Mouse (Mus musculus) MEL (cell line): ENCODE results near the gene Iqsec3. TPM values are rescaled to one million over a fixed set of nuclear protein-coding genes. Genes with fewer than 3 reads are reported as not detected.
"Not testable (repeated sequence)": the region's sequence is repeated elsewhere in the genome, so short reads cannot be mapped to it uniquely, and the experiment has no call there.

Experiments
- DNase-seq: peaks from one replicate; pipeline ENCODE4 v3.0.0; 2011; ENCODE audit warnings: low read depth, low spot score
- H3K27ac ChIP-seq: 2 replicates; pipeline ENCODE4 v1.5.1; 2012; ENCODE audit warnings: low read depth, mild to moderate bottlenecking, control low read depth, low read length, moderate library complexity; ENCODE audit not compliant: control insufficient read depth
- H3K27me3 ChIP-seq, 2 experiments: fragments of 150-350 bp in 1 of 2; sonication (generic) in 1 of 2; 2 replicates each; pipeline ENCODE4 v1.6.1; 2012; ENCODE audit warnings: low read length in 2 of 2, mild to moderate bottlenecking in 2 of 2, improper control_type of control experiment in 1 of 2, moderate library complexity in 1 of 2; ENCODE audit not compliant: insufficient read depth in 2 of 2, control insufficient read depth in 1 of 2
- H3K36me3 ChIP-seq, 2 experiments: 2 replicates each; pipeline ENCODE4 v1.6.1; 2012 to 2014; ENCODE audit warnings: low read length in 2 of 2, improper control_type of control experiment in 1 of 2, inconsistent platforms in 1 of 2, mild to moderate bottlenecking in 1 of 2; ENCODE audit not compliant: insufficient read depth in 2 of 2, control insufficient read depth in 1 of 2
- H3K4me1 ChIP-seq, 2 experiments: fragments of 150-350 bp in 1 of 2; sonication (generic) in 1 of 2; 2 replicates each; pipeline ENCODE4 v1.6.1; 2012; ENCODE audit warnings: low read length in 2 of 2, improper control_type of control experiment in 1 of 2, mild to moderate bottlenecking in 1 of 2; ENCODE audit not compliant: insufficient read depth in 2 of 2, control insufficient read depth in 1 of 2
- H3K4me3 ChIP-seq, 2 experiments: fragments of 150-350 bp in 1 of 2; sonication (generic) in 1 of 2; 2 replicates each; pipeline ENCODE4 v1.5.1; 2012; ENCODE audit warnings: low read depth in 2 of 2, low read length in 2 of 2, mild to moderate bottlenecking in 2 of 2, moderate library complexity in 2 of 2, control low read depth in 1 of 2, improper control_type of control experiment in 1 of 2; ENCODE audit not compliant: control insufficient read depth in 1 of 2, insufficient read depth in 1 of 2
- H3K79me2 ChIP-seq: 2 replicates; pipeline ENCODE4 v1.6.1; 2012; ENCODE audit warnings: mild to moderate bottlenecking, low read length, moderate library complexity; ENCODE audit not compliant: control insufficient read depth, poor library complexity, insufficient read depth
- H3K9ac ChIP-seq: 2 replicates; pipeline ENCODE4 v1.6.1; 2012; ENCODE audit warnings: low read depth, mild to moderate bottlenecking, control low read depth, low read length, moderate library complexity; ENCODE audit not compliant: control insufficient read depth, poor library complexity, severe bottlenecking
- H3K9me3 ChIP-seq: fragments of 150-350 bp; sonication (generic); replicated peaks from 2 replicates; pipeline ENCODE4 v1.6.1; 2012; ENCODE audit warnings: mild to moderate bottlenecking, low read length, improper control_type of control experiment, moderate library complexity; ENCODE audit not compliant: insufficient read depth
- BHLHE40 ChIP-seq: IDR thresholded peaks from 2 replicates; pipeline ENCODE4 v1.6.1; 2012; ENCODE audit warnings: low read depth, mild to moderate bottlenecking, inconsistent platforms, low read length, improper control_type of control experiment, borderline replicate concordance
- CHD1 ChIP-seq: IDR thresholded peaks from 2 replicates; pipeline ENCODE4 v1.6.1; 2012; ENCODE audit warnings: low read depth, mild to moderate bottlenecking, inconsistent platforms, low read length, improper control_type of control experiment
- CHD2 ChIP-seq: IDR thresholded peaks from 2 replicates; pipeline ENCODE4 v1.6.1; 2011; ENCODE audit warnings: low read length, improper control_type of control experiment
- CTCF ChIP-seq, 3 experiments: IDR thresholded peaks in 2 of 3; conservative IDR thresholded peaks in 1 of 3; 2 replicates each; pipeline ENCODE4 v1.5.1; 2011 to 2012; ENCODE audit warnings: low read length in 3 of 3, low read depth in 2 of 3, mild to moderate bottlenecking in 2 of 3, improper control_type of control experiment in 1 of 3, inconsistent platforms in 1 of 3, mixed read lengths in 1 of 3, moderate library complexity in 1 of 3; ENCODE audit not compliant: control insufficient read depth in 1 of 3, insufficient read depth in 1 of 3, poor library complexity in 1 of 3, severe bottlenecking in 1 of 3
- E2F4 ChIP-seq: IDR thresholded peaks from 2 replicates; pipeline ENCODE4 v1.6.1; 2011; ENCODE audit warnings: low read depth, low read length, improper control_type of control experiment, borderline replicate concordance
- ELF1 ChIP-seq: IDR thresholded peaks from 2 replicates; pipeline ENCODE4 v1.6.1; 2014; ENCODE audit warnings: low read depth, mild to moderate bottlenecking, inconsistent platforms, low read length, improper control_type of control experiment, moderate library complexity
- GABPA ChIP-seq: IDR thresholded peaks from 2 replicates; pipeline ENCODE4 v1.6.1; 2012; ENCODE audit warnings: low read depth, mild to moderate bottlenecking, inconsistent platforms, low read length, improper control_type of control experiment, moderate library complexity
- JUND ChIP-seq: IDR thresholded peaks from 2 replicates; pipeline ENCODE4 v1.6.1; 2011; ENCODE audit warnings: low read depth, mild to moderate bottlenecking, improper control_type of control experiment, low read length
- KAT2A ChIP-seq: conservative IDR thresholded peaks from 2 replicates; pipeline ENCODE4 v1.6.1; 2012; ENCODE audit warnings: low read depth, low read length, improper control_type of control experiment, inconsistent platforms
- MAFK ChIP-seq: IDR thresholded peaks from 2 replicates; pipeline ENCODE4 v1.6.1; 2011; ENCODE audit warnings: low read depth, mild to moderate bottlenecking, low read length, improper control_type of control experiment, borderline replicate concordance
- MAX ChIP-seq: IDR thresholded peaks from 2 replicates; pipeline ENCODE4 v1.6.1; 2011; ENCODE audit warnings: low read length, improper control_type of control experiment
- MEF2A ChIP-seq: IDR thresholded peaks from 2 replicates; pipeline ENCODE4 v1.6.1; 2014; ENCODE audit warnings: low read depth, mild to moderate bottlenecking, inconsistent platforms, low read length, improper control_type of control experiment; ENCODE audit not compliant: poor library complexity, insufficient replicate concordance, severe bottlenecking; ENCODE audit errors: extremely low read depth
- MXI1 ChIP-seq: IDR thresholded peaks from 2 replicates; pipeline ENCODE4 v1.6.1; 2011; ENCODE audit warnings: mild to moderate bottlenecking, low read depth, low read length, improper control_type of control experiment
- MYB ChIP-seq: IDR thresholded peaks from 2 replicates; pipeline ENCODE4 v1.6.1; 2011; ENCODE audit warnings: mild to moderate bottlenecking, low read depth, low read length, improper control_type of control experiment
- POLR2A ChIP-seq, 2 experiments: IDR thresholded peaks; 2 replicates each; pipeline ENCODE4 v1.6.1; 2011 to 2012; ENCODE audit warnings: low read length in 2 of 2, mild to moderate bottlenecking in 2 of 2, control low read depth in 1 of 2, improper control_type of control experiment in 1 of 2, low read depth in 1 of 2, moderate library complexity in 1 of 2; ENCODE audit not compliant: control insufficient read depth in 1 of 2, insufficient read depth in 1 of 2, poor library complexity in 1 of 2
- RAD21 ChIP-seq: IDR thresholded peaks from 2 replicates; pipeline ENCODE4 v1.6.1; 2011; ENCODE audit warnings: mild to moderate bottlenecking, low read depth, low read length, improper control_type of control experiment
- RCOR1 ChIP-seq: IDR thresholded peaks from 2 replicates; pipeline ENCODE4 v1.6.1; 2012; ENCODE audit warnings: low read depth, mild to moderate bottlenecking, inconsistent platforms, low read length, improper control_type of control experiment
- SMC3 ChIP-seq: IDR thresholded peaks from 2 replicates; pipeline ENCODE4 v1.6.1; 2011; ENCODE audit warnings: low read depth, low read length, improper control_type of control experiment
- TBP ChIP-seq: IDR thresholded peaks from 2 replicates; pipeline ENCODE4 v1.8.0; 2011; ENCODE audit warnings: low read depth, low read length, improper control_type of control experiment
- UBTF ChIP-seq: IDR thresholded peaks from 2 replicates; pipeline ENCODE4 v1.6.1; 2012; ENCODE audit warnings: low read depth, mild to moderate bottlenecking, inconsistent platforms, low read length, improper control_type of control experiment, moderate library complexity, borderline replicate concordance; ENCODE audit not compliant: insufficient read depth
- USF1 ChIP-seq: IDR thresholded peaks from 2 replicates; pipeline ENCODE4 v1.6.1; 2014; ENCODE audit warnings: low read depth, mild to moderate bottlenecking, inconsistent platforms, low read length, improper control_type of control experiment, moderate library complexity
- ZNF384 ChIP-seq: IDR thresholded peaks from 2 replicates; pipeline ENCODE4 v1.6.1; 2012; ENCODE audit warnings: low read depth, mild to moderate bottlenecking, inconsistent platforms, low read length, improper control_type of control experiment
- polyA plus RNA-seq, 2 experiments: library from polyadenylated mRNA; stranded (reverse) in 1 of 2; unstranded in 1 of 2; fragments of >175 nt in 1 of 2; fragments of >200 nt in 1 of 2; gene quantifications; 2 replicates each; pipeline versions ENCODE4 v1.2.1 to v1.2.4; 2012; ENCODE audit warnings: low replicate concordance in 2 of 2, low read depth in 1 of 2; ENCODE audit not compliant: insufficient read length in 2 of 2, insufficient read depth in 1 of 2, missing spikeins in 1 of 2
- total RNA-seq: library from RNA; depleted of rRNA; stranded (reverse); fragments of 300-350 nt; gene quantifications from 2 replicates; pipeline ENCODE4 v1.2.3, GENCODE M21; 2012

The Iqsec3 gene
- total and polyA plus RNA-seq, 3 experiments = 0.04 TPM; not detected in 2

DNA sequence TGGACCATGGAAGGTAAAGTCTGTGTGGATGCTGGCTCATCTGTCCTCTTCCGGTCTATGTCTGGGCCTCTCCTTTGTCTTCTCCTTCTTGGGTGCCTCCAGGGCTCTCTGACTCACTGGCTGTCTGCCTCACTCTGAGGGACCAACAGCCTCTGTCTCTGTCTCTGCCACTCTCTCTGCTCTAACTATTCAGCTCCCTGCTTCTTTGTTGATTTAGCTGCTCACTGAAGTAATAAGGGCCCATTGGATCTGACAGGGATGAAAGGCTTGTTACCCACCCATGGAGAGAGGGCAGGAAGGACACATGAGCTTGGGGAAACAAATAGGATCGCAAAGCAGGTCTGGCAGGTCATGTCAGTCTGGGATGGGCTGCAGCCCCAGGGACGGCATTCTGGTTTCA is 106.4 kb downstream of the Iqsec3 start:
- Histone ChIP-seq H3K9ac (no peak overlapping the region), H3K79me2 (no peaks in the 10 kb centered on the region), H3K4me1 (no peaks in the 10 kb centered on the region), H3K4me3 (no peak overlapping the region), H3K27me3 (no peaks in the 10 kb centered on the region), H3K36me3 (no peaks in the 10 kb centered on the region), H3K9me3 (no peaks in the 10 kb centered on the region), H3K27ac (no peak overlapping the region)
- DNase-seq = no peak
- TF ChIP-seq POLR2A (IDR thresholded peaks at IDR 0.05; ENCODE audit: control insufficient read depth in 1 of 2, insufficient read depth in 1 of 2, low read depth in 1 of 2, low read length in 2 of 2, poor library complexity in 1 of 2) = no peak
- TF ChIP-seq ELF1 = no peak
- TF ChIP-seq CHD1 = no peak
- TF ChIP-seq USF1 = no peak
- no peak for TF ChIP-seq UBTF
- TF ChIP-seq MAX = no peak
- no peak for TF ChIP-seq MYB
- no peak for TF ChIP-seq MXI1
- TF ChIP-seq BHLHE40 = no peak
- no peak for TF ChIP-seq TBP

DNA sequence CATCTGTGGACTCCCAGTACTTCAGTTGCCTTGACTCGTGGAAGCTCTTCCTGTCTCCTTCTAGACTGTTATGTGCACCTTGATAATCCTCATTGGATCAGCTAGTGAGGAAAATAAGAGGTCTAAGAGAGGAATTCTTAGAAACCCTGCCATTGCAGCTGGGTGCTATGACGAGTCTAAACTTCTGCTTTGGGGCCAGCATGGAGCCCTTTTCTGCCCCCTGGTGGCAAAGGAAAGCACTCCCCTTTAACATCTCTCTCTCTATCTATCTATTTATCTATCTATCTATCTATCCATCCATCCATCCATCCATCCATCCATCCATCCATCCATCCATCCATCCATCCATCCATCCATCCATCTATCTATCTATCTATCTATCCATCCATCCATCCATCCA is 106.9 kb downstream of the Iqsec3 start:
- not testable (repeated sequence) for H3K9ac ChIP-seq, H3K27me3 ChIP-seq, H3K4me3 ChIP-seq, H3K9me3 ChIP-seq, H3K4me1 ChIP-seq, H3K36me3 ChIP-seq, H3K27ac ChIP-seq, H3K79me2 ChIP-seq
- DNase-seq = peak; percentile 4
- peak in 2 of 3 experiments; percentile 25 to 55; a peak in 4 of 6 replicates for TF ChIP-seq CTCF (IDR thresholded peaks at IDR 0.05 in 2 of 3, conservative IDR thresholded peaks at IDR 0.05 in 1 of 3; ENCODE audit: control insufficient read depth in 1 of 3, insufficient read depth in 1 of 3, low read depth in 2 of 3, low read length in 3 of 3, poor library complexity in 1 of 3, severe bottlenecking in 1 of 3)
- peak; percentile 35; the same call in 1 of the 2 replicates for TF ChIP-seq SMC3
- peak; percentile 5 for TF ChIP-seq RAD21

DNA sequence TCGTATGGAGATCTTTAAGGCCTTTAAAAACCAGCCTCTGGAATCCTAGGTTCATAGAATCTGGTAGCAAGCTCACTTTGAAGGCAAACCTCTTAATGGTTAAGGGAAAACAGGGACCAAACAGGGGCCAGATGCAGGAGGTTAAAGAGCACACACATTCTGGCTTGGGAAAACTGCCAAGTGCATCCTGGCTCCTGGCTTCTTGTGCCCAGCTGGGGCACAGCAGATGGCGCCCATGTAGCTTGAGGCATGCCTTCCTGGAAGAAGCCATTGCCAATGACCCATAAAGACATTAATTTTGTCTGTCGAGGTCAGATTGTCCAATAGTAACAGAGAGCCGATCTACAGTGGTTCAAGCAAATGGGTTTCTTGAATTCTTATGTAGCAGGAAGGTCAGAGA is 109.5 kb downstream of the Iqsec3 start:
- no peak for DNase-seq
- H3K4me3 ChIP-seq = no peak overlapping the region
- TF ChIP-seq MXI1 (no peak), RCOR1 (no peak), GABPA (no peak), JUND (no peak), KAT2A (no peak), E2F4 (no peak), MAFK (no peak), MEF2A (no peak), CHD2 (no peak), ZNF384 (no peak), MYB (no peak)
- no peaks in the 10 kb centered on the region for H3K9me3 ChIP-seq
- no peaks in the 10 kb centered on the region for H3K4me1 ChIP-seq
- no peaks in the 10 kb centered on the region for H3K79me2 ChIP-seq
- H3K27me3 ChIP-seq = no peaks in the 10 kb centered on the region
- no peaks in the 10 kb centered on the region for H3K36me3 ChIP-seq
- no peak overlapping the region for H3K9ac ChIP-seq
- H3K27ac ChIP-seq = no peak overlapping the region
